Mouse (Mus musculus): ENCODE results near the gene Uvrag.

DNA sequence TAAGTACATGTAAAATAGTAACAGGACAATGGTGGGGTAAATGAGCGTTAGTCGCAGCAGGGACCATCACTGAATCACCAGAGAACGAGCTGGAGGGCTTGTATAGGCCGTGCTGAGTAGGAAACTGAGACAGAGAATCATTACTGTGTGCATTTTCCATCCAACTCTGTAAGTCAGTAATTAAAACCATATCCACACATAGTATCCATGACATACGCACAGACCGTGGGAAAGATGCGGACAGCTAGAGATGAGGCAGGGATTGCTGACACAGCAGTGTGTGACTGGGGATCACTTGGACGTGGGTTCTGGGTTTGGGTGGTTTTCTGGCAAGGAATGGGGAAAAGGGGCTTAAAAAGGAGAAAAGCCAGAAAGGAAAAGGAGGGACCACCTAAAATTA, 81.0 kb downstream of the Uvrag start:
- TF ChIP-seq CTCF (IDR thresholded peaks at IDR 0.05; ENCODE audit: low read depth, low read length), result no peak
- TF ChIP-seq TAL1 (conservative IDR thresholded peaks at IDR 0.05; ENCODE audit: low read depth, low read length), result no peak
- no peak for TF ChIP-seq GATA2 (IDR thresholded peaks at IDR 0.05; ENCODE audit: borderline replicate concordance, low read depth, low read length)
- TF ChIP-seq GATA1 (IDR thresholded peaks at IDR 0.05; ENCODE audit: borderline replicate concordance, low read length), result no peak
- TF ChIP-seq POLR2AphosphoS5 (IDR thresholded peaks at IDR 0.05; ENCODE audit: insufficient replicate concordance, low read depth, low read length), result no peak

All from G1E (cell line).